Mouse (Mus musculus) embryonic fibroblast, embryonic 13.5 days (primary cell): ENCODE measurements around the gene Zfp316.

Experiments used
- CTCF ChIP-seq: IDR thresholded peaks from 2 replicates; pipeline ENCODE4 v1.5.1; 2011; ENCODE audit warnings: mild to moderate bottlenecking, control low read depth, low read length, moderate library complexity, borderline replicate concordance; ENCODE audit not compliant: insufficient read depth
- POLR2A ChIP-seq: IDR thresholded peaks from 2 replicates; pipeline ENCODE4 v1.6.1; 2011; ENCODE audit warnings: low read depth, mild to moderate bottlenecking, control low read depth, low read length, moderate library complexity

DNA sequence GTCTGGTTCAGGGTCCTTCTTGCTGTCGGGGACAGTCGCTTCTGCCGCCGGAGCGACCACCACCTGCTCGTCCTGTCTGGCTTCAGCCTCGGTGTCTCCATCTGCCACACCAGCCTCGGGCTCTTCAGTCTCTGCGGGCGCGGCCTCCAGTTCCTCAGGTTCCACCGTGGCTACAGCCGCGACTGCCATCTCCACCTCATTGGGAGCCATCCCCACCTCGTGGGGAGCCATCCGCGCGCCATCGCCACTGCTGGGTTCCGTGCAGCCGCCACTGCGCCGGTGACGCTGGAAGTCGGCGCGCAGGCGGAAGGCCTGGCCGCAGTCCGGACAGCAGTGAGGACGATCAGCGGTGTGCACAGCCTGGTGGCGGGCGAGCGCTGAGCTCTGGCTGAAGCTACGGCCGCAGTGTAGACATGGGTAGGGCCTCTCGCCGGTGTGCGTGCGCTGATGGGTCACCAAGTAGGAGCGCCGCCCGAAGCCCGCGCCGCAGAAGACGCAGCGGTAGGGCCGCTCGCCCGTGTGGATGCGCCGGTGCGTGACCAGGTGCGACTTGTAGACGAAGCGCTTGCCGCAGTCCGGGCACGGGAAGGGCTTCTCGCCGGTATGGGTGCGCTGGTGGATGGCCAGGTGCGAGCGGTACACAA is 15.2 kb downstream of the Zfp316 start:
- TF ChIP-seq CTCF (no peak), POLR2A (no peak)
